Mouse (Mus musculus): ENCODE results near the gene Maip1.

- no peak for TF ChIP-seq CTCF (IDR thresholded peaks at IDR 0.05; ENCODE audit: low read depth)
- TF ChIP-seq EP300 (optimal IDR thresholded peaks at IDR 0.05), result no peak
Observed at GRCm38 (mm10) chr1:57450241-57450640, 44.1 kb downstream of the Maip1 start.
